Mouse (Mus musculus) lung, adult 2 months (tissue): ENCODE measurements around the gene Rgs7bp.

Source experiments
- CTCF ChIP-seq: fragments of 200-500 bp; IDR thresholded peaks from 2 replicates; pipeline ENCODE4 v1.5.1; 2011; ENCODE audit warnings: mild to moderate bottlenecking, low read length, control low read depth; ENCODE audit not compliant: insufficient read depth
- POLR2A ChIP-seq: fragments of 200-500 bp; IDR thresholded peaks from 2 replicates; pipeline ENCODE4 v1.6.1; 2011; ENCODE audit warnings: low read depth, mild to moderate bottlenecking, control low read depth, low read length, borderline replicate concordance; ENCODE audit errors: extremely low read depth

DNA sequence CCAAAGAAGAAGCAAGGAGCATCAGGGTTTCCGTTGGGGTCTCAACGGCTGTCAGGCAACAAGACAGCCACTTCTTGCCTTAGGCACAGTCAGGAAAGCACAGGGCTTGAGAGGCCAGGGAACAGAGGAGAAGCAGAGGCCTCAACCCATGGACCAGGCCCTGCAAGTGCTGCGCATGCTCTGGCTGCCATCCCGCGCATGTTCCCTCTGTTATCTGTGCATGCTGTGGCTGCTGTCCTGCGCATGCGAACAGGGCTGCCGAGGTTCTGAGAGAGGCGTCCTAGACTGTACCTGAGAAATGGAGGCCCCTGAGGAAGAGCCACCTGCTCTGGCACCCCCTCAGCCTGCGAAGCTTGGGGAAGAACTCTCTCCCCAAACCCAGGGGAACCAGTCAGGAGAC lies 27.1 kb upstream of the Rgs7bp start, which contains the start of gene 4933425L06Rik:
- TF ChIP-seq POLR2A (no peak), CTCF (no peak)
